Mouse (Mus musculus): ENCODE results near the gene Arpin. TPM values are rescaled to one million over a fixed set of nuclear protein-coding genes. Genes with fewer than 3 reads are reported as not detected.

Gene Arpin
- polyA plus RNA-seq (2015; fragmentation: Nextera tagmentation; extraction: Ambion mirVana) = 30.6 and 34.4 TPM in 2 replicates

DNA sequence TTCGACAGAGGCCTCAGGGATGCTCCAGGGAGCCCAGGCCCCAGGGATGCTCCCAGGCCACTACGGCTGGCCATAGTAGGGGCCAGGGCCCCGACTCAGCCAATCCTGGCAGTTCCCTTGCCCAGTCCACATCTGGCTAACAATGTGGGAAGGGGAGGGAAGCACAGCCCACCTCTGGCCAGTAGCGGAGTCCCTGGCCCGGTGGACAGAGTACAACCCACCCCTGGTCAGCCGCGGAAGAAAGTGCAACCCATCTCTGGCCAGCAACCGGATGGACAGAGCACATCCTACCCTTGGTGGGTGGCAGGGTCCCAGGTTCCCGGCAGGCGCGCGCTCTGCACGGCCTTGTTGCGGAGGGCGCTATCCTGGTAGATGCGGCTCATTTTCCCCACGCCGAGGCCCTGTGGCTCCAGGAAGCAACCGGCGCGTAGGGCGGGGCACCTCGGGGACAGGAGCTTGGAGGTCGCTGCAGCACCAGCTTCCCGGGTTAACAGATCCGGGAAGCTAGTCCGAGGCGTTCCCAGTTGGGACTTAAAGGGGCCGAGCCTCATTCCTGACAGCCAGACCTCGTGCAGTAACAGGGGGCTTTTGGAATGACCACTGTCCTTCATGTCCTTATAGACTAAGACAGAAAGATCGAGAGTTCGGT is at the start of gene Arpin:
Gene Arpin (minus strand): TSS at position 498 of the 649 bp plus-strand sequence.
- Histone ChIP-seq H3K4me2 (ENCODE audit: low read length) (peak within 1 kb of the TSS; percentile 79), H3K9ac (ENCODE audit: low read depth, low read length) (peak within 1 kb of the TSS; percentile 71), H3K36me3 (ENCODE audit: insufficient read depth, low read length) (peaks cover 7% of the 10 kb centered on the region; the same call in 1 of the 2 replicates), H3K9me3 (replicated peaks; ENCODE audit: low read length) (no peaks in the 10 kb centered on the region), H3K27ac (peak within 1 kb of the TSS; percentile 87), H3K4me1 (replicated peaks; ENCODE audit: insufficient read depth, low read length) (no peaks in the 10 kb centered on the region), H3K4me3 (replicated peaks; ENCODE audit: low read depth, low read length) (peak within 1 kb of the TSS; percentile 55), H3K27me3 (ENCODE audit: insufficient read depth, low read length) (no peaks in the 10 kb centered on the region)
- TF ChIP-seq CTCF (IDR thresholded peaks at IDR 0.05; ENCODE audit: low read depth) = peak; percentile 32; the same call in 1 of the 2 replicates
- ATAC-seq (replicated peaks; ENCODE audit: low FRiP score, low read depth) = peak; percentile 80
- peak; percentile 88 for DNase-seq (ENCODE audit: low spot score)
- WGBS = under 1% methylated on average over 32 of the region's 32 CpGs

DNA sequence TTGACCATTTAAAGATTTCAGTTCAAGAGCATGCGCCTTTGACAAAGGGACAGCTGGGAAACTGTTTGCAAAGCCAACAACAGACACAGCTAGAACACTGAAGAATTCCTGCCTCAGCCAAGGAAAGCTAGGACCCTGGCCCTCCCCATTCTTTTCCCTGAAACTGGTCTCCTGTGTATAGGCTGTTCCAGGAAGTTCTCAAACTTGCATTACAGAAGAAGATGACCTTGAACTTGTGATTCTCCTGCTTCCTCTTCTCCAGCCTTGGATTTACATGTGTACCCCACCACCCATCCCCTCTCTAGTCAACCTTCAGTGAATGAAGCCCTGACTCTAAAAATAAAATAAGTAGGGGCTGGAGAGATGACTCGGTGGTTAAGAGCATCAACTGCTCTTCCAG is 40.2 kb upstream of the Arpin start:
- no peaks in the 10 kb centered on the region for H3K4me1 ChIP-seq (replicated peaks; ENCODE audit: insufficient read depth, low read length)
- H3K4me3 ChIP-seq (replicated peaks; ENCODE audit: low read depth, low read length) = no peak overlapping the region
- H3K36me3 ChIP-seq (ENCODE audit: insufficient read depth, low read length) = no peaks in the 10 kb centered on the region
- no peak for TF ChIP-seq CTCF (IDR thresholded peaks at IDR 0.05; ENCODE audit: low read depth)
- DNase-seq (ENCODE audit: low spot score) (no peak), ATAC-seq (replicated peaks; ENCODE audit: low FRiP score, low read depth) (no peak)
- H3K27me3 ChIP-seq (ENCODE audit: insufficient read depth, low read length) = no peaks in the 10 kb centered on the region
- H3K9me3 ChIP-seq (replicated peaks; ENCODE audit: low read length) = no peaks in the 10 kb centered on the region
- H3K27ac ChIP-seq = no peak overlapping the region
- 94% methylated on average over 2 of the region's 2 CpGs for WGBS
- H3K4me2 ChIP-seq (ENCODE audit: low read length) = no peak overlapping the region
- no peak overlapping the region for H3K9ac ChIP-seq (ENCODE audit: low read depth, low read length)

DNA sequence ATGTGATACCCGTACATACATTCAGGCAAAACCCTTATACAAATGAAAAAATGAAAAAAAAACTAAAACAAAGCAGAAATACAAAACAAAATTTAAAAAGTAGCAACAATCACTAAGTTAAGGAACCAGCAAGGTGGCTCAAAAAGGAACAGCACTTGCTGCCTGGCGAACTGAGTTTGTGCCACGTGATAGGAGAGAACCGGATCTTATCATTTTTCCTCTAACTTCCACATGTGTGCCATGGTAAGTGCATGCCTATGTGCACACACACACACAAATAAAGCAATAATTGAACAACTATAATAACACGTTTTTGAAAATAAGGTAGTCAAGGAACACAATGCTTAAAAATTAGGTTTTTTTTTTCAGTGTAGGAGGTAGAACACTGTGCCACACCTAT is 37.0 kb upstream of the Arpin start:
- no peak overlapping the region for H3K27ac ChIP-seq
- no peaks in the 10 kb centered on the region for H3K36me3 ChIP-seq (ENCODE audit: insufficient read depth, low read length)
- no peak overlapping the region for H3K4me3 ChIP-seq (replicated peaks; ENCODE audit: low read depth, low read length)
- no peaks in the 10 kb centered on the region for H3K27me3 ChIP-seq (ENCODE audit: insufficient read depth, low read length)
- no peak overlapping the region for H3K9ac ChIP-seq (ENCODE audit: low read depth, low read length)
- no peaks in the 10 kb centered on the region for H3K4me1 ChIP-seq (replicated peaks; ENCODE audit: insufficient read depth, low read length)
- 84% methylated on average over 5 of the region's 5 CpGs for WGBS
- no peak for DNase-seq (ENCODE audit: low spot score)
- H3K9me3 ChIP-seq (replicated peaks; ENCODE audit: low read length) = no peaks in the 10 kb centered on the region
- no peak for ATAC-seq (replicated peaks; ENCODE audit: low FRiP score, low read depth)
- TF ChIP-seq CTCF (IDR thresholded peaks at IDR 0.05; ENCODE audit: low read depth) = no peak
- H3K4me2 ChIP-seq (ENCODE audit: low read length) = no peak overlapping the region

DNA sequence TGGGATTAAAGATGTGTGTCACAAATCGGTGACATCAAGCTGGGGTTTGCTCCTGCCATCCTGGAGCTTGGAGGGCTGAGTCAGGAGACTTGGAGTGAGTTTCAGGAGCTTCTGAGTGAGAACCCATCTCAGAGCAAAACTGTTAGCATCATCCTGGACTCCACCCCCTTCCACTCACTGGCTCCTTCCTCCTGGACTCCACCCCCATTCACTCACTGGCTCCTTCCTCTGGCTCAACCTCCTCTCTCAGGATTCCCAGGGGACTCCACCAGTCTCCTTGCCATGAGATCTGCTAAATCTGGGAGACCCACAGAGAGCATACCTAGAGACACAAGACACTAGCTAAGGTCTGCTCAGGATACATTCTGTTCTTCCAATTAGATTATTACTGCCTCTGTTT is 35.2 kb upstream of the Arpin start:
- Histone ChIP-seq H3K4me2 (ENCODE audit: low read length) (no peak overlapping the region), H3K27me3 (ENCODE audit: insufficient read depth, low read length) (no peaks in the 10 kb centered on the region), H3K9ac (ENCODE audit: low read depth, low read length) (no peak overlapping the region), H3K4me3 (replicated peaks; ENCODE audit: low read depth, low read length) (no peak overlapping the region), H3K36me3 (ENCODE audit: insufficient read depth, low read length) (no peaks in the 10 kb centered on the region), H3K4me1 (replicated peaks; ENCODE audit: insufficient read depth, low read length) (no peaks in the 10 kb centered on the region), H3K27ac (no peak overlapping the region), H3K9me3 (replicated peaks; ENCODE audit: low read length) (no peaks in the 10 kb centered on the region)
- 76% methylated on average over 1 of the region's 1 CpGs for WGBS
- ATAC-seq (replicated peaks; ENCODE audit: low FRiP score, low read depth) (no peak), DNase-seq (ENCODE audit: low spot score) (no peak)
- TF ChIP-seq CTCF (IDR thresholded peaks at IDR 0.05; ENCODE audit: low read depth) = no peak

DNA sequence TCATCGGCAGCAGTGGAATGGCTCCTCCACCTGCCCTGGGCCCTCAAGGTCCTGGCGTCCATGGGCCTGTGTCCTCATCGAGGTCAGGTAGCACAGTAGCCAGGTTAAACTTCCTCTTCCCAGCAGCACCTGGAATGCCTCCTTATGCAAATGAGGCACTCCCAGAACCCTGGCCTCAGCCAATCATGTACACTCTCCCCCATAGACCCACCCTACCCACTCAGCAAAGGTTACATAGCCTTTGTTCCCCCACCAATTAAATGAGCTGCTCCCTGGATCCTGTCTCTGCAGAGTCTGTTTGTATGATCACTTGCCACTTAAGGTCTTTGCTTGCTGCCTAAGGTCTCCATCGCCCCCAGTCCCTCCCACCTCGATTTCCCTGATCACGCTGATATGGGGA is 33.2 kb upstream of the Arpin start:
- no peak for ATAC-seq (replicated peaks; ENCODE audit: low FRiP score, low read depth)
- Histone ChIP-seq H3K9me3 (replicated peaks; ENCODE audit: low read length) (no peaks in the 10 kb centered on the region), H3K4me1 (replicated peaks; ENCODE audit: insufficient read depth, low read length) (no peaks in the 10 kb centered on the region), H3K27me3 (ENCODE audit: insufficient read depth, low read length) (no peaks in the 10 kb centered on the region), H3K9ac (ENCODE audit: low read depth, low read length) (no peak overlapping the region), H3K27ac (no peak overlapping the region), H3K4me2 (ENCODE audit: low read length) (no peak overlapping the region), H3K36me3 (ENCODE audit: insufficient read depth, low read length) (no peaks in the 10 kb centered on the region), H3K4me3 (replicated peaks; ENCODE audit: low read depth, low read length) (no peak overlapping the region)
- DNase-seq (ENCODE audit: low spot score) = no peak
- TF ChIP-seq CTCF (IDR thresholded peaks at IDR 0.05; ENCODE audit: low read depth) = no peak
- 81% methylated on average over 6 of the region's 6 CpGs for WGBS

DNA sequence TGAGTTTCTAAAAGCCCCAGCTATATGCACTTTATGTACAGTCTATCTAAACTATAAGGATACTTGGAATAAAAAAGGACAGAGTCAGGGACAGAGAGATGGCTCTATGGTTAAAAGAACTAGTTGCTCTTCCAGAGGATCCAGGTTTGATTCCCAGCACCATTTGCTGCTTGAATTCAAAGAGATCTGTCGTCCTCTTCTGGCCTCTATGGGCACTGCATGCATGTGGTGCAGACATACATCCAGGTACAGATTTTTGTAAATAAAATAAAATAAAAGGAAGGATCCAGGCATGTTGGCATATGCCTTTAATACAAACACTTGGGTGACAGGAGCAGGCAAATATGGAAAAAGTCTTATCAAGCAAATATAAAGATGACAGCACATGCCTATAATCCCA is 26.4 kb upstream of the Arpin start:
- Histone ChIP-seq H3K27me3 (ENCODE audit: insufficient read depth, low read length) (no peaks in the 10 kb centered on the region), H3K9me3 (replicated peaks; ENCODE audit: low read length) (no peaks in the 10 kb centered on the region), H3K27ac (no peak overlapping the region), H3K4me3 (replicated peaks; ENCODE audit: low read depth, low read length) (no peak overlapping the region), H3K9ac (ENCODE audit: low read depth, low read length) (no peak overlapping the region), H3K4me1 (replicated peaks; ENCODE audit: insufficient read depth, low read length) (no peaks in the 10 kb centered on the region), H3K4me2 (ENCODE audit: low read length) (no peak overlapping the region), H3K36me3 (ENCODE audit: insufficient read depth, low read length) (no peaks in the 10 kb centered on the region)
- 58% methylated on average over 1 of the region's 1 CpGs for whole genome bisulfite sequencing
- ATAC-seq (replicated peaks; ENCODE audit: low FRiP score, low read depth) (no peak), DNase-seq (ENCODE audit: low spot score) (no peak)
- TF ChIP-seq CTCF (IDR thresholded peaks at IDR 0.05; ENCODE audit: low read depth) = peak; percentile 9; the same call in 1 of the 2 replicates

DNA sequence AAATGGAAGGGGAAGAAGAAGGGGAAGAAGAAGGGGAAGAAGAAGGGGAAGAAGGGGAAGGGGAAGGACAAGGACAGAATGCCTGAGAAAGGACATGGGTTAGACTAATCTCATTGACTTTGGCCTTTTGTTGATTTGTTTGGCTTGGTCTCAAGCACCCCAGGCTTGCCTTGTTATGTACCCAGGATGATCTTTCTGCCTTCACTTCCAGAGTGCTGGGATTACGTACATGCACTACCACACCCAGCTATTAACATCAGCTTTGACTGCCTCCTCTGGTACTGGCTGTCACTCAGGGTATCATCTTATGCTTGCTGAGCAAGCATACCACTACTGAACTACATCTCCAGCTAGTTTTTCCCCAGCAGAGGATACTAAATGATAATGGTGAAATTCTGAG is 21.0 kb upstream of the Arpin start:
- Histone ChIP-seq H3K4me2 (ENCODE audit: low read length) (no peak overlapping the region), H3K9me3 (replicated peaks; ENCODE audit: low read length) (no peaks in the 10 kb centered on the region), H3K27me3 (ENCODE audit: insufficient read depth, low read length) (no peaks in the 10 kb centered on the region), H3K27ac (no peak overlapping the region), H3K4me1 (replicated peaks; ENCODE audit: insufficient read depth, low read length) (no peaks in the 10 kb centered on the region), H3K36me3 (ENCODE audit: insufficient read depth, low read length) (no peaks in the 10 kb centered on the region), H3K9ac (ENCODE audit: low read depth, low read length) (no peak overlapping the region), H3K4me3 (replicated peaks; ENCODE audit: low read depth, low read length) (no peak overlapping the region)
- WGBS = 84% methylated on average over 1 of the region's 1 CpGs
- no peak for TF ChIP-seq CTCF (IDR thresholded peaks at IDR 0.05; ENCODE audit: low read depth)
- ATAC-seq (replicated peaks; ENCODE audit: low FRiP score, low read depth) (no peak), DNase-seq (ENCODE audit: low spot score) (no peak)
